Mouse (Mus musculus): ENCODE measurements around the gene Pycr1.

- TF ChIP-seq CTCF (IDR thresholded peaks at IDR 0.05; ENCODE audit: low read depth, low read length) (no peak), POLR2A (IDR thresholded peaks at IDR 0.05; ENCODE audit: extremely low read depth, insufficient read depth, low read length) (no peak)
Measured at GRCm38 (mm10) chr11:120684660-120685059, 41.1 kb upstream of the Pycr1 start.
